Mouse (Mus musculus): Measurements from ENCODE around the gene Cox7a1. TPM values are rescaled to one million over a fixed set of nuclear protein-coding genes. Genes with fewer than 3 reads are reported as not detected.
"Not testable (repeated sequence)": the region's sequence is repeated elsewhere in the genome, so short reads cannot be mapped to it uniquely, and the experiment has no call there.

The Cox7a1 gene
- polyA plus RNA-seq, 1 experiment = not detected

DNA sequence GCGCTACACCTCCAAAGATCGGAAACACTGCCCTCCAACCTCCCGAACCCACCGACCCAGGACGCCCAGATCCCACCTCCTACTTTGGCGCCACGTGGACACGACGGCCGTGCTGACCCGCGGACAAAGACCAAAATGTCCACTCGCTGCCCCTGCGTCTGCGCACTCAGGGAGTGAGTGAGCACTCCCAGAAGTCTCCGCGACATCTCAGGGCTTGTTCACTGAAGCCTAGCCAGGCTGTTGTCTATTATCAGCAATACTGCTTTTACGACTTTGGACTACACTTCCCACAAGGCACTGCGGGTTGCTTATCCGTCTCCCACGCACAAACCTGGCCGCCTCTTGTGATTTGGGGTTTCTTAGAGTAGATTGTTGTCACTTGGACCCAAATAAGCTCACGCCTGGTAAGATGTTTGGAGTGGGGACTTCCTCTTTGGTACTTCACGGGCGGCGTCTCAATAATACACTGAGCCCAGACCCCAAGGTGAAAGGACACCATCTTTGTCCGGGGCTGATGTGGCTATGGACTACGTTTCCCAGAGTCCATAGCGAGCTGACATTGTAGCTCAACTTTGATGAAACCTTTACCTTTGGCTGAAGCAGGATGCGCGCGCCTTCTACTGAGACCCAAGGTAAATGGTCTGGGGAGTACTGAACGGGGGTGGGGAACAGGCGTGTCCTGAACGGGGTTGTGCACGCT lies 14.2 kb upstream of the Cox7a1 start, which contains the start of gene Zfp146:
Gene Zfp146 (minus strand): TSS at position 168 of the 700 bp plus-strand sequence.
- Histone ChIP-seq H3K27ac (ENCODE audit: insufficient read depth, low read length) (peak within 1 kb of the TSS; percentile 68), H3K4me3 (ENCODE audit: insufficient read depth, low read length) (peak within 1 kb of the TSS; percentile 86), H3K4me1 (ENCODE audit: control insufficient read depth, insufficient read depth, low read length) (no peaks in the 10 kb centered on the region)
- no peak for TF ChIP-seq CTCF (IDR thresholded peaks at IDR 0.05; ENCODE audit: borderline replicate concordance, insufficient read depth, low read length)
- TF ChIP-seq POLR2A (IDR thresholded peaks at IDR 0.05; ENCODE audit: low read depth, low read length) = peak; percentile 98

DNA sequence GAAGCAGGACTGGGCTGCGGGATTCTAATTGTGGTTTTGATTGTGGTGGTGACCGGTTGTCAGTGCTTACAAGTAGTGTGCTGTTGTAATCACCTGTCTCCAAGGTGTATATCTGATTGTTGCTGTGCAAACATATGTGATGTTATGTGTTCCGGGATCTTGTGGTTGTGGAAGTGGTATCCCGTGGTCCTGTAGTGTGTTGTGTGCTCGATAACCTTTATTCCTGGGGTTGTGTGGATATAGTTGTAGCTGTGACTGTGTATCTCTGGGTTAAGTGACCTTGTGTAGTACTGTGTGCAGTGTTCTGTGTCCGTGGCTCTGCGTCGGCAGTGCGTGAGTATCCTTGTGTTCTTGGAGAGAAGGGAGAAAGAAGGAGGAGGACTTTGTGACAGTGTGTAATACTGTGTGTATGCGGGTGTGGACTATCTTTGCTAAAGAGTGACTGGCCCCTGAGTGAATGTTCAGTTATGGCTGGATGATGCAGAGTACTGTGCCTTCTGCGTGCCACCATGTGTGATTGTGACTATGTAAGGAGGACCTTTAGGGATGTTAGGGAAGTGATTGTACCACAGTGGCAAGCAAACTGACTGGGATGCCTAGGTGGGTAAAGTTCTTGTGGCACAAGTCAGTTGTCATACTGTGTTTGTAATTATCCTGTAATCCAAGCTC lies 13.5 kb upstream of the Cox7a1 start:
- H3K4me3 ChIP-seq (ENCODE audit: insufficient read depth, low read length) = peak overlapping the region; percentile 85
- TF ChIP-seq CTCF (IDR thresholded peaks at IDR 0.05; ENCODE audit: borderline replicate concordance, insufficient read depth, low read length) (no peak), POLR2A (IDR thresholded peaks at IDR 0.05; ENCODE audit: low read depth, low read length) (no peak; the same call in 1 of the 2 replicates)
- H3K4me1 ChIP-seq (ENCODE audit: control insufficient read depth, insufficient read depth, low read length) = no peaks in the 10 kb centered on the region
- no peak overlapping the region for H3K27ac ChIP-seq (ENCODE audit: insufficient read depth, low read length)

DNA sequence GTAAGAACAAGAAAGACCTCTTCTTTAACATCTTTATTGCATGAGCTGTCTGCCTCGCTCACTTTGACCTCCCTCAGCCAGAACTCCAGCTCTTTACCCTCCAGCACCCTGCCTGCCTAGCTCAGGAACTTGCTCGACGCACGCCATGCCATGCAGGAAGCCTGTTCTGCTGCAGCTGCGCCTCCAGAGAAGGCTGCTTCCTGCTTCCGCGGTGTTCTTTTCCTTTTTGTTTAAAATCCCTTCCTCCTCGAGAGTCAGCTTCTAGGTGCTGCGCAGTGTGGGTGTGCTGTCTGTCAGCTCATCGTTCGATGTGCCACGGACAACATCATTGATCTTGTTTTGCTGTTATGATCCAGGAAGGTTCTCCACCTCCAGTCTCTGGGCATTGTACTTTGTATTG lies 7.5 kb upstream of the Cox7a1 start:
- TF ChIP-seq POLR2A (IDR thresholded peaks at IDR 0.05; ENCODE audit: low read depth, low read length) = no peak
- no peak for TF ChIP-seq CTCF (IDR thresholded peaks at IDR 0.05; ENCODE audit: borderline replicate concordance, insufficient read depth, low read length)
- Histone ChIP-seq H3K4me1 (ENCODE audit: control insufficient read depth, insufficient read depth, low read length) (no peaks in the 10 kb centered on the region), H3K4me3 (ENCODE audit: insufficient read depth, low read length) (no peak overlapping the region), H3K27ac (ENCODE audit: insufficient read depth, low read length) (no peak overlapping the region)

DNA sequence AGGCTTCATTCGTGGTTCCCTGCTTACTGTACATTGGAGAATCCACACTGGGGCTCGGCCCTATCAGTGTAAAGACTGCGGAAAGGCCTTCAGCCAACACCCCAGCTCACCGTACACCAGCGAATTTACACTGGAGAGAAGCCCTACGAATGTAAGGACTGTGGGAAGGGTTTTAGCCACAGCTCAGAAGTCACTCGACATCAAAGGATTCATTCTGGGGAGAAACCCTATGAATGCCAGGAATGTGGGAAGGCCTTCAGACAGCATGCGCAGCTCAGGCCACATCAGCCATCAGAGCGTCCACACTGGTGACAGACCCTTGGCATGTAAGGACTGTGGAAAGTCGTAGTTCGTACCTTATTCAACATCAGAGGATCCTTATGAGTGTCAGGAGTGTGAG lies 5.7 kb upstream of the Cox7a1 start:
- no peak overlapping the region for H3K27ac ChIP-seq (ENCODE audit: insufficient read depth, low read length)
- no peaks in the 10 kb centered on the region for H3K4me1 ChIP-seq (ENCODE audit: control insufficient read depth, insufficient read depth, low read length)
- no peak overlapping the region for H3K4me3 ChIP-seq (ENCODE audit: insufficient read depth, low read length)
- TF ChIP-seq POLR2A (IDR thresholded peaks at IDR 0.05; ENCODE audit: low read depth, low read length) (no peak), CTCF (IDR thresholded peaks at IDR 0.05; ENCODE audit: borderline replicate concordance, insufficient read depth, low read length) (no peak)

DNA sequence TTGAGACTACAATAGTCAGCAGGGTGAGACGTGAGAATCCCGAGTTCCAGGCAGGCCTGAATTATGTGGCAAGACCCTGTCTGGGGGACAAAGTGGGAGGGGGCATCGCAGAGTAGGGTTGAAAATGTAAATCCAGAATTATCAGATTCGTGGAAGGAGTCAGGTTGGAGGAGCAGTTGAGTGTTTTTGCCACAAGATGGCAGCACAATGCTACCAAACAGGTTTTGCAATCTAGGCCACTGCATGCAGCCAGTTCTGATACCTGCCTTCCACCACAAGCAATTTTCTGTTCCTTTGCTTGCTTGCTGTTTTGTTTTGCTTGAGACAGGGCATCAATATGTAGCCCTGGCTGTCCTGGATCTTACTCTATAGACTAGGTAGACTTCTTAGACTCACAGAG lies 2.6 kb upstream of the Cox7a1 start:
- Histone ChIP-seq H3K27ac (ENCODE audit: insufficient read depth, low read length) (no peak overlapping the region), H3K4me1 (ENCODE audit: control insufficient read depth, insufficient read depth, low read length) (no peaks in the 10 kb centered on the region; the same call in 1 of the 2 replicates), H3K4me3 (ENCODE audit: insufficient read depth, low read length) (no peak overlapping the region)
- TF ChIP-seq CTCF (IDR thresholded peaks at IDR 0.05; ENCODE audit: borderline replicate concordance, insufficient read depth, low read length) = peak; percentile 73
- no peak for TF ChIP-seq POLR2A (IDR thresholded peaks at IDR 0.05; ENCODE audit: low read depth, low read length)

DNA sequence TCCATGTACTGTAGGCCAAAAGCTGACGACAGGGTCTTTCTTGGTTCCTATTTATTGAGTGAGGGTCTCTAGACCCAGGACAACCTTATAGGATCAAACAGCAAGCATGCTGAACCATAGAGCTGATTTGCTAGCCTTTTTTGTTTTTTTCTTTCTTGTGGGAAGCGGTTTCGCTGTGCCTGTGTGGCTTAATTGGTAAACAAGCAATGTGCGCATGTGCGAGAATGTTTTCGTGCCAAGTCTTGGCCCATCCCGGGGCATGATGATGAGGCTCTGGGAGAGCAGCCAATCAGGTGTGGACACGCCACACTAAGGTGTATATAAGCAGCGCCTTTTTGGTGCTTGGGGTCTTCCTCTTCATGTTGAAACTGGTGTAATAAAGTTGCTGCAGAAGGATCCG lies 2.0 kb upstream of the Cox7a1 start:
- not testable (repeated sequence) for H3K27ac ChIP-seq (ENCODE audit: insufficient read depth, low read length); H3K4me3 ChIP-seq (ENCODE audit: insufficient read depth, low read length); H3K4me1 ChIP-seq (ENCODE audit: control insufficient read depth, insufficient read depth, low read length)

DNA sequence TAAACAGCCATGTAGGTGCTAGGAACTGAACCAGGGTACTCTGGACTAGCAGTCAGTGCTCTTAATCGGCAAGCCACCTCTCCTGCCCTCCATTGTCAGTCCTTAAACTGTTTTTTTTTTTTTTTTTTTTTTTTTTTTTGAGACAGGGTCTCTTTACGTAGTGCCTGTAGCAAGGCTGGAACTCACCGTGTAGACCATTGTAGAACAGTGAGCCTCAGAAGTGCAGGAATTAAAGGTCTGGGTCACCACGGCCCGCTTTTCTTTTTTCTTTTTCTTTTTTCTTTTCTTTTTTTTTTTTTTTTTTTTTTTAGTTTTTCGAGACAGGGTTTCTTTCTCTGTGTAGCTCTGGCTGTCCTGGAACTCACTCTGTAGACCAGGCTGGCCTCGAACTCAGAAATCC lies 755 bp upstream of the Cox7a1 start:
- not testable (repeated sequence) for H3K27ac ChIP-seq (ENCODE audit: insufficient read depth, low read length); H3K4me3 ChIP-seq (ENCODE audit: insufficient read depth, low read length); H3K4me1 ChIP-seq (ENCODE audit: control insufficient read depth, insufficient read depth, low read length)

DNA sequence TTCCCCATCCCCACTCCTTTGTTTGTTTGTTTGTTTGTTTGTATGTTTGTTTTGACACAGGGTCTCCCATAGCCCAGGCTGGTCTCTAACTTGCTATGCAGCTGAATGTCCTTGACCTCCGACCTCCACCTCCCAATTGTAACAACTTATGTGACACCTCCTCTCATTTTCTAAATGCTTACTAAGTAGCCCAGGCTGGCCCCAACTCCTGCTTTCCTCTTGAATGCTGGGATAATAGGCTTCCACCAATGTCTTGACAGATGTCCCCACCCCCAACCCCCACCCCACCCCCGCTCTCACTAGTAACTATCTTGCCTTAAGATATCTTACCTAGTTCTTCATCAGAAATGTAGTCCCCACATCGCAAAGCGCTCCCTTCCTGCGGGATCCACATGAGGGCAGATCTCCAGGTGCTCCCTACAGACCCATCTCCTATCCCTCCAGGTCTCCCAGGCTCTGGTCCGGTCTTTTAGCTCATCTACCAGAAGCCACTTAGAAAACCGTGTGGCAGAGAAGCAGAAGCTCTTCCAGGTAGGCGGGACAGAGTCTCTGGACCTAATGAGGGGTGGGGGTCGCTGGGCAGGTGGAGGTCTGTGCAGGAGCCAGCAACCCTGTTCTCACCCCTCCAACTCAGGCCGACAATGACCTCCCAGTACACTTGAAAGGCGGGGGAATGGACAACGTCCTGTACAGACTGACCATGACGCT lies 851 bp downstream of the Cox7a1 start:
- no peak for TF ChIP-seq POLR2A (IDR thresholded peaks at IDR 0.05; ENCODE audit: low read depth, low read length)
- H3K4me3 ChIP-seq (ENCODE audit: insufficient read depth, low read length) = no peak overlapping the region
- no peaks in the 10 kb centered on the region; the same call in 1 of the 2 replicates for H3K4me1 ChIP-seq (ENCODE audit: control insufficient read depth, insufficient read depth, low read length)
- no peak overlapping the region for H3K27ac ChIP-seq (ENCODE audit: insufficient read depth, low read length)

DNA sequence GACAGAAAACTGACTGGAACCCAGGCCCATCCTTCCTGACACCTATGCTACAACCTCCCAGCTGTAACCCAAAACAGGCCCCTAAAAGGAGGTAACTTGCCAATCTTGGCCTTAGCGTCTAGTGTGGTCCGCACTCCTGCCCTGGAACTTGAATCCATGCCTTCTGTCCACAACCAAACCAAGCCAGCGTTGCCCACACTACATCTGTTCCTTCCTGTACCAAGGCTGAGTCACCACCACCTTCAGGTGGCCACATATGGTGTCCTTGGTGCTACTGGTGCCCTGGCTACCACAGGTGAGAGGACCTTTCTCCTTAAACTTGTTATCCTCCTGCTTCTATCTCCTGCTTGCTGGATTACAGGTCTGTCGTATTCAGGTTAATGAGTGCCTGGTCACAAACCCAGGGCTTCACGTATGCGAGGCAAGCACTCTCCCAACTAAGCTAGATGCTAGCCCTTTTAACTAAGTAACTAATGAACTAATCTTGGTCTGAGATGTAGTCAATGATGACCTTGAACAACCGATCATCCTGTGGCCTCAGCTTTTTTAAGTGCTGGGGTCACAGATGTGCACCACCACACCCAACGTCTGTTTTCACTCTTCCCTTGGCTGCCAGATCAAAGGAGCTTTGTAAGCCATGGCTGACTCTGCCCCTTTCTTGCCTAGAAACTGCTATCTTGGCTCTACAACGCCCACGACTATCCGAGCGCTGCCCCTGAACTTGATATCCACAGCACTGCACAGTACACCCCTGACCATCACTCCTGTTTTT lies 4.6 kb downstream of the Cox7a1 start:
- no peak overlapping the region for H3K4me3 ChIP-seq (ENCODE audit: insufficient read depth, low read length)
- H3K27ac ChIP-seq (ENCODE audit: insufficient read depth, low read length) = no peak overlapping the region
- TF ChIP-seq POLR2A (IDR thresholded peaks at IDR 0.05; ENCODE audit: low read depth, low read length) = no peak
- TF ChIP-seq CTCF (IDR thresholded peaks at IDR 0.05; ENCODE audit: borderline replicate concordance, insufficient read depth, low read length) = no peak
- H3K4me1 ChIP-seq (ENCODE audit: control insufficient read depth, insufficient read depth, low read length) = no peaks in the 10 kb centered on the region; the same call in 1 of the 2 replicates

DNA sequence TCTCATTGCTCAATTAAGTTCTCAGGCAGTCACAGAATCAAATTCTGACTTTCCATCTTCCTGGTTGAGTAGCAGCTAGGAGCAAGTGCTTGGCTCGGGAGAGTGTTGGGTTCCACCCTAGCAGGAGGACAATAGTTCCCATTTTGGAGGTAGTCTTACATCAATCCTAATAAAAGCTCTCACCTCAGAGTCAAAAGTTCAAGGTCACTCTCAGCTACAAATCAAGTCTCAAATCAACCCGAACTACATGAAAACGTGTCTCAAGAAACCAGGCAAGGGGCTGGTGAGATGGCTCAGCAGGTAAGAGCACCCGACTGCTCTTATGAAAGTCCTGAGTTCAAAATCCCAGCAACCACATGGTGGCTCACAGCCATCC lies 5.2 kb downstream of the Cox7a1 start:
- Histone ChIP-seq H3K4me1 (ENCODE audit: control insufficient read depth, insufficient read depth, low read length) (no peaks in the 10 kb centered on the region), H3K4me3 (ENCODE audit: insufficient read depth, low read length) (no peak overlapping the region), H3K27ac (ENCODE audit: insufficient read depth, low read length) (no peak overlapping the region)
- TF ChIP-seq CTCF (IDR thresholded peaks at IDR 0.05; ENCODE audit: borderline replicate concordance, insufficient read depth, low read length) (no peak), POLR2A (IDR thresholded peaks at IDR 0.05; ENCODE audit: low read depth, low read length) (no peak)

Measured in embryonic fibroblast, embryonic 13.5 days (primary cell).